Mouse (Mus musculus): ENCODE measurements at regions not wholly inside any gene's neighbourhood (a gene's known extent, or its start where the extent isn't known, plus 50 kb on each side); places are given as distances from the start of the nearest gene placed in this dataset.

DNA sequence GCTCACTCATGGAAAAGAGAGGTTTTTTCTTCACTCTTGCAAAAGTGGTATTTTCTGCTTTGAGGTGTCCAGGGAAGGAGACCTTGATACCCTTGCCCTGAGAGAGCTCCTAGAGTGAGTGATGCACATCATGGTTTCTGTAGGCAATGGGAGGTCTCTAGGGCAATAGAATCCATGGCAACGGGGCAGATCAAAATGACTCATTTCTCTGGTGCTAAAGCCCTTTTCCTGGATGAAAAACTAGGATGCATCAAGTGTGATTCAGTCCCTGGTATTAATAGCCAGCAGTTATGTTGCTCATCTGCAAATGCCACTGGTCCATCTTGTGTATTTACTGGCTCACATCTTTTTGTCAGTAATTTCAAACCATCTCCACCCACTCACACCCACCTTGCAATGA, 539.1 kb upstream of the Marcks start:
- no peak overlapping the region for H3K27ac ChIP-seq (ENCODE audit: insufficient read depth, low read depth, low read length)
- TF ChIP-seq CTCF (conservative IDR thresholded peaks at IDR 0.05; ENCODE audit: insufficient read depth, insufficient read length, low read depth, low read length) (no peak), POLR2A (IDR thresholded peaks at IDR 0.05; ENCODE audit: low read depth, low read length) (no peak)
- H3K4me3 ChIP-seq (ENCODE audit: insufficient read depth, low read depth, low read length): no peak overlapping the region
- H3K27me3 ChIP-seq (replicated peaks; ENCODE audit: control insufficient read depth, insufficient read depth, low read length): no peaks in the 10 kb centered on the region
- no peaks in the 10 kb centered on the region for H3K4me1 ChIP-seq (ENCODE audit: control insufficient read depth, insufficient read depth, low read length)
- H3K36me3 ChIP-seq (ENCODE audit: control insufficient read depth, insufficient read depth, low read length): no peaks in the 10 kb centered on the region
- DNase-seq: no peak
- 94% methylated on average over 1 of the region's 1 CpGs for WGBS

- no peak for DNase-seq
- WGBS: 69% methylated on average over 2 of the region's 2 CpGs
- TF ChIP-seq POLR2A (IDR thresholded peaks at IDR 0.05; ENCODE audit: low read depth, low read length): no peak
- TF ChIP-seq CTCF (conservative IDR thresholded peaks at IDR 0.05; ENCODE audit: insufficient read depth, insufficient read length, low read depth, low read length): no peak
- no peaks in the 10 kb centered on the region for H3K4me1 ChIP-seq (ENCODE audit: control insufficient read depth, insufficient read depth, low read length)
- H3K27ac ChIP-seq (ENCODE audit: insufficient read depth, low read depth, low read length): no peak overlapping the region
- H3K36me3 ChIP-seq (ENCODE audit: control insufficient read depth, insufficient read depth, low read length): no peaks in the 10 kb centered on the region
- H3K27me3 ChIP-seq (replicated peaks; ENCODE audit: control insufficient read depth, insufficient read depth, low read length): no peaks in the 10 kb centered on the region
- H3K4me3 ChIP-seq (ENCODE audit: insufficient read depth, low read depth, low read length): no peak overlapping the region
These were observed 530.1 kb upstream of the Marcks start for GRCm38 (mm10) chr10:37668827-37669226.

DNA sequence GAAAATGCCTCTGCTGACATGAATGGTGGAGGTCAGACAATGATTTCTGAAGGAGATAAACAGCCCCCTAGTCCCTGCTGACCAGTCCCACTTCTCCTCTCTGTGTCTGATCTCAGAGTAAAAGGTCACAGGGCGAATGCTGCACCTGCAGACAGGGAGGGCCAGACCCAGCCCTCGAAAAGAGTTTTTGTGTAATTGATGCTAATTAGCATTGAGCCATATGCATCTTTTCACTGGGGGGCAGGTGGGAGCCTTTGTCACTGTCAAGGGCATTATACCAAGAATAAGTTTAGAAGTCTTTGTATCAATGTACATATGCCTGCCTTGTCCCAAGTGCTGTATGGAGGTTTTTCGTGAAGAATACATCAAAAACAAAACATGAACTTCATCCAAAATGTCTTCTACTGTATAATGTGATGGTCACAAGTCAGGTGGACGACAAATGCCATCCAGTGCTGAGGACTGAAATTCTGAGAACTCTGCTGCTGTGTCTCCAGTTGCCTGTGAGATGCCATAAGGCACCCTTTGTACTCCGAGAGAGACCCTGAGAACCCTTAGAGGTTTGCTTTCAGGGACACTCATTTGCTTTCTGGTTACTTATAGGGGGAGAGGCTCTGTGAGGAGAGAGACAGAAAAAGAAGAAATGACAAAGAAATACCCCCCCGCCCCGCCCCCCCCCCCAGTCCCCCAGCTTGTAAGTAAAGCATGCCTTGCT, 528.5 kb upstream of the Marcks start:
- Histone ChIP-seq H3K27me3 (replicated peaks; ENCODE audit: control insufficient read depth, insufficient read depth, low read length) (no peaks in the 10 kb centered on the region), H3K36me3 (ENCODE audit: control insufficient read depth, insufficient read depth, low read length) (no peaks in the 10 kb centered on the region), H3K4me3 (ENCODE audit: insufficient read depth, low read depth, low read length) (no peak overlapping the region), H3K27ac (ENCODE audit: insufficient read depth, low read depth, low read length) (no peak overlapping the region), H3K4me1 (ENCODE audit: control insufficient read depth, insufficient read depth, low read length) (no peaks in the 10 kb centered on the region)
- DNase-seq: no peak
- 73% methylated on average over 7 of the region's 7 CpGs for WGBS
- TF ChIP-seq CTCF (conservative IDR thresholded peaks at IDR 0.05; ENCODE audit: insufficient read depth, insufficient read length, low read depth, low read length) (no peak), POLR2A (IDR thresholded peaks at IDR 0.05; ENCODE audit: low read depth, low read length) (no peak)

DNA sequence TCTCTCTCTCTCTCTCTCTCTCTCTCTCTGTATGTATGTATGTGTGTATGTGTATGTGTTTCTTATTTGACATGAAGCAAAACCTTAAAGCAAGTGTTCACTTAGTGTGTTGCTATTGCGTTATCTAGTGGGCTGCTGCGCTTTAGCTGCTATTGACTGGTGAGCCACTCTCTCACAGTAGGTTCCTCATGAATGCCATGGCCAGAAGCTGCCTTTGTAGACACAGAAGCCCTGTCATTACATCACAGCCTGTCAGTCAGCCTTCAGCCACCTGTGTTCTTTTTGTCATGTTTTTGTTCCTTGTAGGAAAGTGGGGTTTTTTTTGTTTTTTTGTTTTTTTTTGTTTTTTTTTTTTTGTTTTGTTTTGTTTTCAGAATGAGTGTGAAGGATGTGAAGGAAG, 527.8 kb upstream of the Marcks start:
- Histone ChIP-seq H3K4me3 (ENCODE audit: insufficient read depth, low read depth, low read length) (no peak overlapping the region), H3K36me3 (ENCODE audit: control insufficient read depth, insufficient read depth, low read length) (no peaks in the 10 kb centered on the region), H3K27me3 (replicated peaks; ENCODE audit: control insufficient read depth, insufficient read depth, low read length) (no peaks in the 10 kb centered on the region), H3K27ac (ENCODE audit: insufficient read depth, low read depth, low read length) (no peak overlapping the region), H3K4me1 (ENCODE audit: control insufficient read depth, insufficient read depth, low read length) (no peaks in the 10 kb centered on the region)
- 94% methylated on average over 2 of the region's 2 CpGs for WGBS
- no peak for DNase-seq
- TF ChIP-seq POLR2A (IDR thresholded peaks at IDR 0.05; ENCODE audit: low read depth, low read length) (no peak), CTCF (conservative IDR thresholded peaks at IDR 0.05; ENCODE audit: insufficient read depth, insufficient read length, low read depth, low read length) (no peak)

- Histone ChIP-seq H3K27ac (ENCODE audit: insufficient read depth, low read depth, low read length) (no peak overlapping the region), H3K4me1 (ENCODE audit: control insufficient read depth, insufficient read depth, low read length) (no peaks in the 10 kb centered on the region), H3K4me3 (ENCODE audit: insufficient read depth, low read depth, low read length) (no peak overlapping the region), H3K27me3 (replicated peaks; ENCODE audit: control insufficient read depth, insufficient read depth, low read length) (no peaks in the 10 kb centered on the region), H3K36me3 (ENCODE audit: control insufficient read depth, insufficient read depth, low read length) (no peaks in the 10 kb centered on the region)
- DNase-seq: peak; percentile 38
- WGBS: 44% methylated on average over 7 of the region's 7 CpGs
- TF ChIP-seq POLR2A (IDR thresholded peaks at IDR 0.05; ENCODE audit: low read depth, low read length): no peak
- TF ChIP-seq CTCF (conservative IDR thresholded peaks at IDR 0.05; ENCODE audit: insufficient read depth, insufficient read length, low read depth, low read length): no peak
These were observed 498.4 kb upstream of the Marcks start for GRCm38 (mm10) chr10:37637001-37637562.

DNA sequence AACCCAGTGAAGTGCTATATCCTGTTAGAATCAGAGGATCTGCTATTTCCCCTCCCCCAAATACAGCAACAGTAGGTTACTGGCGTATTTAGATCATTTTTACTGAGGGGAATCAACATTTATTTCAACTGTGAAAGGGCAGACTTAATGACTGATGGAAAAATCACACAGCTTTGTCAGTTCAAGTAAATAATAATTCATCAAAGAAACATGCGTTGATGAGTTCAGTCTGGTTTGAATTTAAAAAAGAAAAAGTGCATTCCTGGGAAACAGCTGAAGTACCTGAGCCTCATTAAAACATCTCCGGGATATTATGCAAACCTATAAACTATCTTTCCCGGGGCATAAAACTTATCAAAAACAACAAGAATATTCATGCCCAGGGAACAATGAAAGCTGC, 497.7 kb upstream of the Marcks start:
- 76% methylated on average over 4 of the region's 4 CpGs for WGBS
- TF ChIP-seq POLR2A (IDR thresholded peaks at IDR 0.05; ENCODE audit: low read depth, low read length) (no peak), CTCF (conservative IDR thresholded peaks at IDR 0.05; ENCODE audit: insufficient read depth, insufficient read length, low read depth, low read length) (no peak)
- H3K4me3 ChIP-seq (ENCODE audit: insufficient read depth, low read depth, low read length): no peak overlapping the region

GRCm38 (mm10) chr10:37630403-37630802, 491.7 kb upstream of the Marcks start:
- WGBS: 91% methylated on average over 1 of the region's 1 CpGs
- H3K4me3 ChIP-seq (ENCODE audit: insufficient read depth, low read depth, low read length): no peak overlapping the region
- no peak overlapping the region for H3K27ac ChIP-seq (ENCODE audit: insufficient read depth, low read depth, low read length)
- H3K36me3 ChIP-seq (ENCODE audit: control insufficient read depth, insufficient read depth, low read length): no peaks in the 10 kb centered on the region
- H3K27me3 ChIP-seq (replicated peaks; ENCODE audit: control insufficient read depth, insufficient read depth, low read length): no peaks in the 10 kb centered on the region
- TF ChIP-seq POLR2A (IDR thresholded peaks at IDR 0.05; ENCODE audit: low read depth, low read length) (no peak), CTCF (conservative IDR thresholded peaks at IDR 0.05; ENCODE audit: insufficient read depth, insufficient read length, low read depth, low read length) (no peak)
- no peaks in the 10 kb centered on the region for H3K4me1 ChIP-seq (ENCODE audit: control insufficient read depth, insufficient read depth, low read length)
- no peak for DNase-seq

More for the DNA sequence above, 497.7 kb upstream of the Marcks start:
- Histone ChIP-seq H3K4me1 (ENCODE audit: control insufficient read depth, insufficient read depth, low read length) (no peaks in the 10 kb centered on the region), H3K36me3 (ENCODE audit: control insufficient read depth, insufficient read depth, low read length) (no peaks in the 10 kb centered on the region), H3K27me3 (replicated peaks; ENCODE audit: control insufficient read depth, insufficient read depth, low read length) (no peaks in the 10 kb centered on the region), H3K27ac (ENCODE audit: insufficient read depth, low read depth, low read length) (no peak overlapping the region)
- no peak for DNase-seq

All from kidney, adult 2 months (tissue).